Mouse (Mus musculus): ENCODE measurements around the gene Gm17617.
A peak's percentile ranks its signal among the peaks of the same experiment; 100 is the strongest.

Gene Gm17617

DNA sequence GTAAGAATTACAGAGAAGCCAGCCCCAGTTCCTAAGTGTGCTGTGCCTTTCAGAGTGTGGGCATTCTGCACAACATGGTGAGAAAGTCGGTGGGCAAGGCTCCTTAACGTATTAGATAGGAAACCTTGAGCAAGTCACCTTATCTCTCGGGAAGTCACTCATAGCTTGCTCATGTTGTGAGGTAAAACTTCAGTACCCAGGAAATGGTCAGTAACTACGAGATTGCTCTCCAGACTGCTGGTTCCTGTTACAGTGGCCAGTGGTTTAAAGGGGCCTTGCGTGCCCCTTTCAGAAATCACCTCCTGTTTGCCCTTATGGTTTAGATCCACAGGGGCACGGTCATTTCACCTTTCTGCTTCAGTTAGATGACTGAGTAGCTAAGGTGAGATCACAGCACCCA is 19.0 kb downstream of the Gm17617 start:
- no peak for DNase-seq

DNA sequence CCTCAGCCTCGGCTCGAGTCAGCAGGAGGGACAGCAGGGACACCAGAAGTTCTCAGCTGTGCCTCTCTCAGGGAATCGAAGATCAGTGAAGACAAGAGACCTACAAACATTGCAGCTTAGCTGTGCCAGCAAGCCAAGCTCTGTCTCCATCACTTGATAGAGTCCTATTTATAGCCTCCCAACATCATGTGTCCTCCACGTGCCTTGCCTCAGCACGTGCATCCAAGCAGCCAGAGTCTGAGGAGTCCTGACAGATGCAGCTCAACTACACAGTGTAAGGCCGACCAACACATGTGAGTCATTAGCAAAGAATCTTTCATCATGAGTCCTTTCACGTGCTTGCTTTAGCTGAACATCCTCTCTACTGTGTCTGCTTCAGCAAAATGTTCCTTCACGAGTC is 25.7 kb downstream of the Gm17617 start:
- peak; percentile 9 to 17 for DNase-seq

DNA sequence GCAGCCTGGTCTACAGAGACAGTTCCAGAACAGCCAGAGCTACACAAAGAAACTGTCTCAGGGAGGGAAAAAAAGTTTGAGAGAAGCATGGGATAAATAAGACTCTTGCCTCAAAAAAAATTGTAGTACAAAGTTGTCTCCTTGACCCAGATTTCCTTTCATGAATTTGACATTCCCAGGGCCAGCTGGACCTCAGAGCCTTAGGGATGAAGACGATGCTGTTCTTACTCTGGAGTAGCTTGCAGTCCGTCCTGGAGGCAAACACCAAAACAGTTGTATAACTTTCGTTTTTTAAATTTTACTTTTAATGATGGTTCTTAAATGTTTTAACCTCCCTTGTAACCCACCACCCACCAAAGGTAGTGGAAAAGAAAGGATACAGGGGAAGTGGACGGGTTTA is 26.2 kb downstream of the Gm17617 start:
- no peak for DNase-seq

DNA sequence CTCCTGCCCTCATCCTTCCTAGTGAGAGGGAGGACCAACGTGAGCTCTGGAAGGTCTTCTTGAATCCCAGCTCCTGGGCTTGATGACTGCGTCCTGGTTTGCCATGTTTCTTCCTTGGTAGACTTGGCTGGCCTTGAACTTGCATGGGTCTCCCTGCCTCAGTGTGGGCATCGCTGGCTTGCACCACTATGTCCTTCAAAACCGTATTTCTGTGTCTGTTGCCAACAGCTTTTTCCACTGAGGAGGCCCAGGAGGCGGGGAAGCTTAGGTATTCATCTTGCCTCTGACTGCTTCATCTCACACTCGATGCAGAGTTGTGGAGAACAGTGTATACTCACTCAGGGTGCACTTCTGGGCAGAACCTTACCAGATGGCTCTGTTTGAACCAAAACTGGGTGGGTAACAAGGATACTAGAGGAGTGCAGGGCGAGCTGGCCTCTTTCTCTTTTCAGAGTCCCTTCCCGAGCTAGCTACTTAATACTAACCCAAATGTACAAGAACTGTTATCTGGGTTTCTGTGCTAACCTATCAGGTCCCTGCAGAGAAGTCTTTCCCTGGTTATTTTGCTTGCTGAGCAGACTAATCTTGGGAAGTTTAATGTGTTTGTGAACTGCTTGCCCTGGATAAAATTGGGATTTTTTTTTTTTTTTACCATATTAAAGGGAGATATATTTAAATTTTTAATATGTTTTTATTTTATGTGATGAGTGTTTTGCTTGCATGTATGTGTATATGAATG is 27.2 kb downstream of the Gm17617 start:
- DNase-seq = peak; percentile 17 to 34

DNA sequence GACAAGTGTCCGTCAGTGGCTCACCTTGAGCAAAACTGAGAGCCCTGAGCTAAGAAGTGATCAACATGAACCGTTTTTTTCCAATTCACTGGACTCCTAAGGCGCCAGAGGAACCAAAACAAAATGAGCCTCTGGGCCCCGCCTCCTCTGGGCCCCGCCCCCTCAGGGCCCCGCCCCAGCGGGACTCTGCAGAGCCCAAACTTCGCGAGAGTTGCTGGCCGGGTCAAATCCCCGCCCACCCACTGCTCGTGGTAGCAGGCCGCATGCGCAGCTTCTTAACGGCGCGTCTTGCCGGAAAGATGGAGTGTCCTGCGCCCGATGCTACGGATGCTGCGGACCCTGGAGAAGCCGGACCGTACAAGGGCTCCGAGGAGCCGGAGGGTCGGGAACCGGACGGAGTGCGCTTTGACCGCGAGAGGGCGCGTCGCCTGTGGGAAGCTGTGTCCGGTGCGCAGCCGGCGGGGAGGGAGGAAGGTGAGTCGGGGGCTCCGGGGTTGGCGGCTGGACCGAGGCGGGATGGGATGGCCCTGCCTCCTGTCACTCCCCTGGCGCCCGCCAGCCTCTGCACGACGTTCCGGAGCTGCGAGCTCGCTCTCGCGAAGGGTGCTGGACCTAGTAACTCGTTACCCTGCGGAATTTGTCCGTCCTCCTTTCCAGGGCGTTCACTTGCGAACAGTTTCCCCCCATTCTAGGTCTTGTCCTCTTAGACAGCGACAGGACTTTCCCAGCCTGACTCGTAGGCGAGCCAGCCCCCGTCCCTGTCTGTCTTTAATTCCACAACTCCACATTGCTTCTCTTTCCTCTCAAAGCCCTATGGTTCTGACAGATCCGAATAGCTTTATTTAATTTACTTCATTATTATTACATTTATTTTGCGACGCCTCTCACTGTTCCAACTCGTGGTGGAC is 28.0 kb downstream of the Gm17617 start, which contains the start of gene Zfp346:
Zfp346 (plus strand) TSS at position 267 of the 908 bp plus-strand sequence.
- peak; percentile 96 to 98 for DNase-seq

DNA sequence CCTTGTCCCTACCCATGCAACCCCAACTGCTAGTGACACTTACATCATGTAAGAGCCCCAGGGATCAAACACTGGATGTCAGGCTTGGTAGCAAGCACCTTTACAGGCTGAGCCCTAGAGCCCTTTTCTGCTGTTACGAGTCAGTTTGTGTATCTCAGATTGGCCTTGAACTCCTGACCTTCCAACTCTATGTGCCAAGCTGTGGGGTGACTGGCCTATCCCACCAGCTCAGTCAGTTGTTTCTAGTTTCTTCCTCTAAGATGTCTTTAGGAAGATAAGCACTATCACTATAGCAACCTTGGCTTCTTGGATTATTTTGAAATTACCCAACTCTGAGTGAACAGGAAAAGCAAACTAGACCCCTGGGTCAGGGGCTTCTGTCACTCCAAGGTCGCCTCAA is 30.0 kb downstream of the Gm17617 start:
- no peak for DNase-seq

DNA sequence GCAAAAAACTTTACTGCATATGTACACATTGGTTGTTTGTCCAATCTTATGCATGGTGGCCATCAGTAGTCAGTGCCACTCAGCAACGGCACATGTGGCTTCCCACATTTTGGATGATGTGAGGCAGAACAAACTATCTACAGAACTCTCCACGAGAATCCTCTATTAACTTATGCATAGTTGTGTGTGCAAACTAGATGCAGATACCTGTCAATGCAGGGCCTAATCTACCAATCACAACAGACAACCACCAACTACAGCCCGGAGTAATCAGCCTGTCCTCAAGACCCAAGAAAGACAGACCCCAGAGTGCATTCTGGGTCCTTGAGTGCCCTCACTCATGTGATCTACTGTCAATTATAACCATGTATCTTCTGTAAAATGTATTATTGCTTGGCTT is 31.0 kb downstream of the Gm17617 start:
- DNase-seq = no peak

DNA sequence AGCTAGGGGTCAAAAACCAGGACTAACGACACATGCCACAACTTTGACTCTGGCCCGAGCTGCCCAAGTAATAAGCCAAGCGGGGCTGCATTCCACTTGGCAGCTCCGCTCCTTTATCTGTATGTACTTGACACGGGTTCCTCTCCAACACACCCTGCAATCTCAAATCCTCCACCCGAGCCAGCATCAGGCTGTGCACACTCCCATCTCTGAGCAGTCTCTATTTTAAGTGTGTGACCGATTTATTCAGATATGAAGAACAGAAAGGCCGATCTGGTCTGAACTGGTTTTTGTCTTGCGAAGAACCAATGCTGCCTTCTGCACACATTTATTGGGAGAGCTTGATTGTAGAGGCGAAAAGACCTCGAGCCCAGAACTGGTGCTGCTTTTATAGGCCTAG is 31.7 kb downstream of the Gm17617 start:
- no peak for DNase-seq

DNA sequence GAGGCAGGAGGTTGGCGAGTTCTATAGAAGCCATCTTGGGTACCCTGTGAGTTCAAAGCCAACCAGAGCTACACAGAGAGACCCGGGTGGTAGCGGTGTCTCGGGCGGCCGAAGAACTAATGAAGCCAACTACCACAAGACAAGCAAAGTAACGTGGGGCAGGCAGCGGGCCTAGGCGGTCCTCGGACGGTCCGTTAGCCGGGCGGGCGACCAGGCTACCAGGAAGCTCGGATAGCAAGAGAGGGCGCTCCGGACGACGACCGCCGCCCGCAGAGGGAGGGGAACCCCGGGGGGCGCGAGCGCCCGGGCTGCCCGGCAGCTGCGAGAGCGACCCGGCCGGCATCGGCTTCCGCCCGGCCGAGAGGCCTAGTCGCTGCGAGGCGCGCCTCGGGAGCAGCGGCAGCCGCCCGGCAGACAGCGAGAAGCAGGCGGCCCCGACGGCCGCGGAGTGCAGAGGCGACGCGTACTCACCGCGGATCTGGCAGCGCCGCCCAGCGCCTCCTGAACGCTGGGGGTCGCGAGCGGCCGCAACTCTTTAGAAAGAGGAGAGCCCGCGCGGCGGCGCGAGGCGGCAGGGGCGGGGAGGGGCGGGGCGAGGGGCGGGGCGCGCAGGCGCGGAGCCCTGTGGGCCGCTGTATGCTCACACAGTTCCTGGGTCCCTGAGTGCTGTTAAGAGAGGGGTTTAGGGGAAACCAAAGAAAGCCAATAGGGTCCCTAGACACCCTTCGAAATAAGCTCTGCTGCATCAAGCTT is 33.4 kb downstream of the Gm17617 start, which contains the start of gene Uimc1:
Uimc1 (minus strand) TSS at position 575 of the 753 bp plus-strand sequence.
- DNase-seq = peak; percentile 81 to 89

DNA sequence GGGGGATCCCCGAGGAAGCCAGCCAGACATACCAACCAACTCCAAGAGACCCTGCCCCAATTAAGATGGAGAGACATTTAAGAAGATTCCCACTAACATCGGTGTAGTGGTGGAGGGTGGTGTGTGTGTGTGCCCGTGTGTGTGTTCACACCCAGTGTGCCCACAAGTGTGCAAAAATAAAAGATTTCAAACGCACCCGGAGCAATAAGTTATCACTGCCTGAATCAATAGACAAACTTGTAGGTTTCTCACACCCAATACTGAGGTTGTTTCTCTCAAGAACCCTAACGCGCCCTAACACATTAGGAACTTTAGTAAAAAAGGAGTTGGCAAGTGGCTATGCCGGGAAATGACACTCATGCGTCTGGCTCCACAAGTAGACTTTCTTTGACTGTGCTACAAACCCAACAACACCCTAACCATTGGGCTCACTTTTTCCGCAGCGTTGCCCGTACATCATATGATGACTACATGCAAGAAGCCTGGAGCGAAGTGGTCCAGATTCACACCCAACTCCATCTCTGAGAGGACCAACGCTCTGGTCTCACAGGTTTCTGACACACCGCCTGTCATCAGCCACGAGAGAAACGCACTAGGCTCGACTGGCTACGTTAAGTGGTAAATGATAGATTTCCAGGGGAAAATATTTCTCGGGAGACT is 34.2 kb downstream of the Gm17617 start:
- DNase-seq = peak in 1 of 2 experiments; percentile 37

DNA sequence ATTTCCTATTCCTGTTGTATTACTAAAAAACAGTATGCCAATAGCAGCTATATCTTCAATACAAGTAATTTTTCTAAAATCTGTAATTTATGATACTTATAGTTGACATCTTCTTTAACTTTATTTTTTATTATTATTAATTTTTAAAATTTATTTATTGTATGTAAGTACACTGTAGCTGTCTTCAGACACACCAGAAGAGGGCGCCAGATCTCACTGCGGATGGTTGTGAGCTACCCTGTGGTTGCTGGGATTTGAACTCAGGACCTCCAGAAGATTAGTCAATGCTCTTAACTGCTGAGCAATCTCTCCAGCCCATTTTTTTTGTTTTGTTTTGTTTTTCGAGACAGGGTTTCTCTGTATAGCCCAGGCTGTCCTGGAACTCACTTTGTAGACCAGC is 35.5 kb downstream of the Gm17617 start:
- DNase-seq = peak in 1 of 2 experiments; percentile 33

DNA sequence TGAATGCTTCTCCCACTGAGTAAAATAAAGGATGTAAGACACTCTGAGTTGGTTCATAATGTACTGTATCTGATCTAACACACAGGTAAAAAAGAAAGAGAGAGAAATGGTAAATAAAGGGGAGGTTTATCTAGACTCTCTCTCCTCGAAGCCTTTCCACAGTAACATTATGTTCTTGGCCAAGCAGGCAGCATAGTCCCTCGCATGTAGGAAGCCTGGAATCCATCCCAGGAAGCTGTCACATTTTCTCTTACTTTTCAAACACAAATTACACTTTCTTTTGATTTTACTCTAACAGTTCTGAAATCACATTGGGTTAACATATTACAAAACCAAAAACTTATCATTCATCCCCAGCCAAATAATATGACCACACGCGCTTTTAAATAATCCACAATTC is 40.8 kb downstream of the Gm17617 start:
- no peak for DNase-seq

Measured in cerebellum, postnatal 25 days (tissue).